Mouse (Mus musculus): Measurements from ENCODE around the gene Cdk4. TPM values are rescaled to one million over a fixed set of nuclear protein-coding genes. Genes with fewer than 3 reads are reported as not detected.

The Cdk4 gene
- 24.3 TPM for polyA plus RNA-seq (2014; fragmentation: Illumina TruSeq; extraction: RNeasy Lipid Tissue Mini Kit (QIAGEN cat#74804); ENCODE audit: low read depth, low replicate concordance)

GRCm38 (mm10) chr10:127063239-127063872, at the start of gene Cdk4:
TSS of gene Cdk4 (plus strand) at chr10:127063534.

GRCm38 (mm10) chr10:127030336-127031296, 32.7 kb upstream of the Cdk4 start, which contains the start of gene Tsfm:
TSS of gene Tsfm (minus strand) at chr10:127030840.

GRCm38 (mm10) chr10:127041274-127041766, 22.0 kb upstream of the Cdk4 start, which contains the start of the genes Mettl1 and Eef1akmt3:
TSS of gene Mettl1 (plus strand) at chr10:127041414.
TSS of gene Eef1akmt3 (minus strand) at chr10:127041513.

GRCm38 (mm10) chr10:127047954-127048353, 15.4 kb upstream of the Cdk4 start, which contains the start of gene Cyp27b1:
TSS of gene Cyp27b1 (plus strand) at chr10:127048250.

GRCm38 (mm10) chr10:127059968-127060916, 3.1 kb upstream of the Cdk4 start, which contains the start of gene March9:
TSS of gene March9 (minus strand) at chr10:127060184.

GRCm38 (mm10) chr10:127070190-127071121, 7.1 kb downstream of the Cdk4 start, which contains the start of gene Tspan31:
TSS of gene Tspan31 (minus strand) at chr10:127070264.

GRCm38 (mm10) chr10:127075080-127075479, 11.7 kb downstream of the Cdk4 start, which contains the start of gene Agap2:
TSS of gene Agap2 (plus strand) at chr10:127075284.

Other genes starting within 250 kb of the Cdk4 start
- gene Atp23, start 162.2 kb upstream of the Cdk4 start, polyA plus RNA-seq (2014; fragmentation: Illumina TruSeq; extraction: RNeasy Lipid Tissue Mini Kit (QIAGEN cat#74804); ENCODE audit: low read depth, low replicate concordance): 2.7 TPM
- gene Ctdsp2, start 84.8 kb upstream of the Cdk4 start, polyA plus RNA-seq (2014; fragmentation: Illumina TruSeq; extraction: RNeasy Lipid Tissue Mini Kit (QIAGEN cat#74804); ENCODE audit: low read depth, low replicate concordance): 27.4 TPM
- not detected for gene Avil, start 62.8 kb upstream of the Cdk4 start, polyA plus RNA-seq (2014; fragmentation: Illumina TruSeq; extraction: RNeasy Lipid Tissue Mini Kit (QIAGEN cat#74804); ENCODE audit: low read depth, low replicate concordance)
- gene Tsfm, start 32.7 kb upstream of the Cdk4 start, polyA plus RNA-seq (2014; fragmentation: Illumina TruSeq; extraction: RNeasy Lipid Tissue Mini Kit (QIAGEN cat#74804); ENCODE audit: low read depth, low replicate concordance): 13.6 TPM
- 5.9 TPM for gene Mettl1, start 22.1 kb upstream of the Cdk4 start, polyA plus RNA-seq (2014; fragmentation: Illumina TruSeq; extraction: RNeasy Lipid Tissue Mini Kit (QIAGEN cat#74804); ENCODE audit: low read depth, low replicate concordance)
- 0.29 TPM for gene Eef1akmt3, start 22.0 kb upstream of the Cdk4 start, polyA plus RNA-seq (2014; fragmentation: Illumina TruSeq; extraction: RNeasy Lipid Tissue Mini Kit (QIAGEN cat#74804); ENCODE audit: low read depth, low replicate concordance)
- gene Cyp27b1, start 15.3 kb upstream of the Cdk4 start, polyA plus RNA-seq (2014; fragmentation: Illumina TruSeq; extraction: RNeasy Lipid Tissue Mini Kit (QIAGEN cat#74804); ENCODE audit: low read depth, low replicate concordance): not detected
- 2.4 TPM for gene March9, start 3.4 kb upstream of the Cdk4 start, polyA plus RNA-seq (2014; fragmentation: Illumina TruSeq; extraction: RNeasy Lipid Tissue Mini Kit (QIAGEN cat#74804); ENCODE audit: low read depth, low replicate concordance)
- gene Tspan31, start 6.7 kb downstream of the Cdk4 start, polyA plus RNA-seq (2014; fragmentation: Illumina TruSeq; extraction: RNeasy Lipid Tissue Mini Kit (QIAGEN cat#74804); ENCODE audit: low read depth, low replicate concordance): 92.2 TPM
- gene Agap2, start 11.8 kb downstream of the Cdk4 start, polyA plus RNA-seq (2014; fragmentation: Illumina TruSeq; extraction: RNeasy Lipid Tissue Mini Kit (QIAGEN cat#74804); ENCODE audit: low read depth, low replicate concordance): 0.35 TPM
- 15.0 TPM for gene Os9, start 57.6 kb downstream of the Cdk4 start, polyA plus RNA-seq (2014; fragmentation: Illumina TruSeq; extraction: RNeasy Lipid Tissue Mini Kit (QIAGEN cat#74804); ENCODE audit: low read depth, low replicate concordance)
- gene B4galnt1, start 101.7 kb downstream of the Cdk4 start, polyA plus RNA-seq (2014; fragmentation: Illumina TruSeq; extraction: RNeasy Lipid Tissue Mini Kit (QIAGEN cat#74804); ENCODE audit: low read depth, low replicate concordance): 0.47 TPM
- gene Slc26a10, start 117.1 kb downstream of the Cdk4 start, polyA plus RNA-seq (2014; fragmentation: Illumina TruSeq; extraction: RNeasy Lipid Tissue Mini Kit (QIAGEN cat#74804); ENCODE audit: low read depth, low replicate concordance): not detected
- 8.0 TPM for gene Arhgef25, start 126.5 kb downstream of the Cdk4 start, polyA plus RNA-seq (2014; fragmentation: Illumina TruSeq; extraction: RNeasy Lipid Tissue Mini Kit (QIAGEN cat#74804); ENCODE audit: low read depth, low replicate concordance)
- gene Dtx3, start 132.2 kb downstream of the Cdk4 start, polyA plus RNA-seq (2014; fragmentation: Illumina TruSeq; extraction: RNeasy Lipid Tissue Mini Kit (QIAGEN cat#74804); ENCODE audit: low read depth, low replicate concordance): 3.6 TPM
- gene Pip4k2c, start 148.1 kb downstream of the Cdk4 start, polyA plus RNA-seq (2014; fragmentation: Illumina TruSeq; extraction: RNeasy Lipid Tissue Mini Kit (QIAGEN cat#74804); ENCODE audit: low read depth, low replicate concordance): 18.3 TPM
- 1.8 TPM for gene Kif5a, start 199.8 kb downstream of the Cdk4 start, polyA plus RNA-seq (2014; fragmentation: Illumina TruSeq; extraction: RNeasy Lipid Tissue Mini Kit (QIAGEN cat#74804); ENCODE audit: low read depth, low replicate concordance)
- gene Dctn2, start 202.8 kb downstream of the Cdk4 start, polyA plus RNA-seq (2014; fragmentation: Illumina TruSeq; extraction: RNeasy Lipid Tissue Mini Kit (QIAGEN cat#74804); ENCODE audit: low read depth, low replicate concordance): 26.5 TPM
- 2.2 TPM for gene Mbd6, start 225.5 kb downstream of the Cdk4 start, polyA plus RNA-seq (2014; fragmentation: Illumina TruSeq; extraction: RNeasy Lipid Tissue Mini Kit (QIAGEN cat#74804); ENCODE audit: low read depth, low replicate concordance)
- gene Mars, start 248.3 kb downstream of the Cdk4 start, polyA plus RNA-seq (2014; fragmentation: Illumina TruSeq; extraction: RNeasy Lipid Tissue Mini Kit (QIAGEN cat#74804); ENCODE audit: low read depth, low replicate concordance): 18.8 TPM

Data from adrenal gland, adult 10 weeks (tissue).